Mouse (Mus musculus): ENCODE measurements at regions not wholly inside any gene's neighbourhood (a gene's known extent, or its start where the extent isn't known, plus 50 kb on each side); places are given as distances from the start of the nearest gene placed in this dataset.

- no peak for DNase-seq (ENCODE audit: low spot score in 2 of 2)
Measured at GRCm38 (mm10) chr2:117811931-117812330, 299.7 kb upstream of the Thbs1 start.

- DNase-seq (ENCODE audit: low spot score in 2 of 2) = no peak
Measured at GRCm38 (mm10) chr2:117819701-117820225, 291.9 kb upstream of the Thbs1 start.

- DNase-seq (ENCODE audit: low spot score in 2 of 2) = no peak
Measured at GRCm38 (mm10) chr2:117820708-117821107, 291.0 kb upstream of the Thbs1 start.

- no peak for DNase-seq (ENCODE audit: low spot score in 2 of 2)
Measured at GRCm38 (mm10) chr2:117825088-117825487, 286.6 kb upstream of the Thbs1 start.

- DNase-seq (ENCODE audit: low spot score in 2 of 2) = no peak
Measured at GRCm38 (mm10) chr2:117827278-117827677, 284.4 kb upstream of the Thbs1 start.

- DNase-seq (ENCODE audit: low spot score in 2 of 2) = no peak
Measured at GRCm38 (mm10) chr2:117838387-117838786, 273.3 kb upstream of the Thbs1 start.

GRCm38 (mm10) chr2:117840406-117840805 lies 271.3 kb upstream of the Thbs1 start:
- DNase-seq (ENCODE audit: low spot score in 2 of 2) = no peak

GRCm38 (mm10) chr2:117842309-117842986 lies 269.2 kb upstream of the Thbs1 start:
- no peak for DNase-seq (ENCODE audit: low spot score in 2 of 2)

GRCm38 (mm10) chr2:117852442-117852841 lies 259.2 kb upstream of the Thbs1 start:
- DNase-seq (ENCODE audit: low spot score in 2 of 2) = no peak

GRCm38 (mm10) chr2:117862301-117862700 lies 249.4 kb upstream of the Thbs1 start:
- no peak for DNase-seq (ENCODE audit: low spot score in 2 of 2)

- no peak for DNase-seq (ENCODE audit: low spot score in 2 of 2)
Measured at GRCm38 (mm10) chr2:117865119-117865518, 246.6 kb upstream of the Thbs1 start.

GRCm38 (mm10) chr2:117866946-117867345 lies 244.7 kb upstream of the Thbs1 start:
- no peak for DNase-seq (ENCODE audit: low spot score in 2 of 2)

GRCm38 (mm10) chr2:117867409-117867808 lies 244.3 kb upstream of the Thbs1 start:
- no peak for DNase-seq (ENCODE audit: low spot score in 2 of 2)

- no peak for DNase-seq (ENCODE audit: low spot score in 2 of 2)
Measured at GRCm38 (mm10) chr2:117868857-117869256, 242.8 kb upstream of the Thbs1 start.

GRCm38 (mm10) chr2:117871507-117872282 lies 240.0 kb upstream of the Thbs1 start:
- DNase-seq (ENCODE audit: low spot score in 2 of 2) = no peak

- no peak for DNase-seq (ENCODE audit: low spot score in 2 of 2)
Measured at GRCm38 (mm10) chr2:117877816-117878215, 233.9 kb upstream of the Thbs1 start.

GRCm38 (mm10) chr2:117882136-117882535 lies 229.5 kb upstream of the Thbs1 start:
- DNase-seq (ENCODE audit: low spot score in 2 of 2) = no peak

GRCm38 (mm10) chr2:117882890-117883289 lies 228.8 kb upstream of the Thbs1 start:
- DNase-seq (ENCODE audit: low spot score in 2 of 2) = no peak

GRCm38 (mm10) chr2:117886516-117886915 lies 225.2 kb upstream of the Thbs1 start:
- no peak for DNase-seq (ENCODE audit: low spot score in 2 of 2)

GRCm38 (mm10) chr2:117901311-117901710 lies 210.4 kb upstream of the Thbs1 start:
- DNase-seq (ENCODE audit: low spot score in 2 of 2) = no peak

- DNase-seq (ENCODE audit: low spot score in 2 of 2) = no peak
Measured at GRCm38 (mm10) chr2:117902837-117903236, 208.8 kb upstream of the Thbs1 start.

GRCm38 (mm10) chr2:117903705-117904104 lies 208.0 kb upstream of the Thbs1 start:
- DNase-seq (ENCODE audit: low spot score in 2 of 2) = no peak

- no peak for DNase-seq (ENCODE audit: low spot score in 2 of 2)
Measured at GRCm38 (mm10) chr2:117906509-117906908, 205.2 kb upstream of the Thbs1 start.

All from right cerebral cortex, adult 2 months (tissue).